Mouse (Mus musculus) midbrain, embryonic 14.5 days (tissue): ENCODE results near the gene Coq8a. TPM values are rescaled to one million over a fixed set of nuclear protein-coding genes. Genes with fewer than 3 reads are reported as not detected.

ENCODE experiments used
- ATAC-seq: fragments of 200-750 bp; cut with Nextera tagmentation; 2 replicates; pipeline ENCODE4 v1.8.0; 2017; ENCODE audit warnings: moderate number of reproducible peaks, moderate library complexity; ENCODE audit not compliant: low FRiP score, low TSS enrichment
- DNase-seq: peaks from one replicate; pipeline ENCODE4 v3.0.0-alpha.2; 2015
- H3K27ac ChIP-seq: fragments of 300-500 bp; sonication (generic); replicated peaks from 2 replicates; pipeline ENCODE4 v1.5.1; 2014; ENCODE audit warnings: mild to moderate bottlenecking, low read depth, low read length, moderate library complexity
- H3K27me3 ChIP-seq: fragments of 300-500 bp; sonication (generic); 2 replicates; pipeline ENCODE4 v1.6.1; 2014; ENCODE audit warnings: low read length, control low read depth, mixed read lengths; ENCODE audit not compliant: control insufficient read depth, insufficient read depth
- H3K36me3 ChIP-seq: fragments of 300-500 bp; sonication (generic); 2 replicates; pipeline ENCODE4 v1.6.1; 2014; ENCODE audit warnings: low read length, control low read depth; ENCODE audit not compliant: control insufficient read depth, insufficient read depth
- H3K4me1 ChIP-seq: fragments of 300-500 bp; sonication (generic); 2 replicates; pipeline ENCODE4 v1.6.1; 2014; ENCODE audit warnings: mild to moderate bottlenecking, antibody characterized with exemption, low read length, control low read depth; ENCODE audit not compliant: control insufficient read depth, insufficient read depth
- H3K4me2 ChIP-seq: fragments of 300-500 bp; sonication (generic); 2 replicates; pipeline ENCODE4 v1.6.1; 2014; ENCODE audit warnings: mild to moderate bottlenecking, low read length, moderate library complexity
- H3K4me3 ChIP-seq: fragments of 300-500 bp; sonication (generic); replicated peaks from 2 replicates; pipeline ENCODE4 v1.5.1; 2014; ENCODE audit warnings: low read depth, low read length
- H3K9ac ChIP-seq: fragments of 300-500 bp; sonication (generic); replicated peaks from 2 replicates; pipeline ENCODE4 v1.6.1; 2014; ENCODE audit warnings: mild to moderate bottlenecking, low read length, moderate library complexity
- H3K9me3 ChIP-seq: fragments of 300-500 bp; sonication (generic); 2 replicates; pipeline ENCODE4 v1.6.1; 2016; ENCODE audit warnings: low read length, control low read depth, mixed read lengths; ENCODE audit not compliant: control insufficient read depth
- WGBS: fragments of 180-500 bp; shearing (Covaris S2); extraction: QIAGEN DNeasy Blood & Tissue Kit; methylation state at CpG from one replicate; pipeline ENCODE4 v1.1.7; 2014; 5-methylcytosine and 5-hydroxymethylcytosine counted together
- polyA plus RNA-seq: library from polyadenylated mRNA; unstranded; fragments of >200 nt; fragmentation: Nextera tagmentation; extraction: Ambion mirVana; gene quantifications from 2 replicates; pipeline ENCODE4 v1.2.1, GENCODE M21; 2014

The Coq8a gene
- polyA plus RNA-seq = 2.0 and 2.1 TPM in 2 replicates

DNA sequence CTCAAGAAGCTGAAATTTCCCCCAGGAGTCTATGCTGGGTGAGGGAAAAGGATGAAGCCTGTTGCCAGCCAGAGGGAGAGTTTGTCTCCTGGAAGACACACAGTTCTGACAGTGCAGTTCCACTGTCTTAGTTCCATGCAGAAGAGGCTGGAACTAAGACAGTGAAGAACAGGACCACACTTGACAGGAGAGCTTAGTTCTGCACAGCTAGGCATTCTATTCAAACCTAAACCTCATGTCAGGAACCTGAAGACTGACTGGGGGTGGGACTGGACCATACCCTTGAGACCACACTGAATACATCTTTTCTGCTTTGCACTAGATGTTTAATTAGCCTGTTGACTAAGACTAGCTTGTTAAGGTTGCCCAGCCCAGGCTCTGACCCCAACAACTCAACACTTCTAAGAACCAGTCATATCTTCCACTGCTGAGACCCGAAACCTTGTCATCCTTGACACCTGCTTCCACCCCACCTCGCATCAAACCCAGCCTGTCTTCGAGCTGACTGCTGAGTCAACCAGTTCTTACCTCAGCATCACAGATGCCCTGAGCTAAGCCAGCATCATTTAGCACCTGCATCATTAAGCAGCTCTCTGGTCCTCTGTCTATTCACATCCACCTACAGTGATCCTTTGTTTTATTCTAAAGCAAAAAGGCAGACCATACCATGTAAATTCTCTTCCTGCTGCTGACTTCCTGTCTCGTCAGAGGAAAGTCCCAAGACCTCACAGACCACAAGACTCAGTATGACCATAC lies at the start of gene Coq8a:
Gene Coq8a, minus strand, starts transcription at position 644 of the 756 bp plus-strand sequence.
- Histone ChIP-seq H3K9ac (no peak within 1 kb of the TSS), H3K4me1 (peaks cover 6% of the 10 kb centered on the region), H3K36me3 (no peaks in the 10 kb centered on the region), H3K9me3 (no peaks in the 10 kb centered on the region), H3K4me3 (no peak within 1 kb of the TSS), H3K27ac (no peak within 1 kb of the TSS), H3K4me2 (no peak within 1 kb of the TSS), H3K27me3 (peaks cover 2% of the 10 kb centered on the region; the same call in 1 of the 2 replicates)
- ATAC-seq = no peak
- 71% methylated on average over 4 of the region's 4 CpGs for WGBS
- DNase-seq = no peak

DNA sequence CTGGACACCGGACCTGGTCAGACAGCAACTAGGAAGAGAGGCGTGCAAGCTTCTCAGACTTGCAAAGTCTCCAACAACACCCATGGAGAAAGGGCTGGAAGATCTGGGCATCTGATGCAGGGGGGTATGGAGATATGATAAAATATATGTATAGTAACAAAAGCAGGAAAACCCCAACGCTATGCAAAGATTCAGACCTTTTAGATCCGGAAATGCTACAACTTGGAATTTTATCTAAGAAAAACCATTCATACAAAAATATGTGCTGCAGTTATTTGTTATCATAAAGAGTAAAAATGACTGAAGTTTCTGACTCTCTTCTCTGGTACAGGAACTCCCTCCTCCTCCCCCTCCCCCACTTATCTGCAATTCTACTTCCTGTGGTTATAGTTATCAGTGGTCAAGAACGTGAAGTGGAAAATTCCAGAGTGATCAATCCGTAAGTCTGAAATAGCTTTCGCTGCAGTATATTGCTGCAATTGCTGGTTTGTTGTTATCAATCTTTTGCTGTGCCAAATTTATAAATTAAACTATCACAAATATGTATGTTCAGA lies 49.3 kb upstream of the Coq8a start:
- DNase-seq (no peak), ATAC-seq (no peak)
- Histone ChIP-seq H3K36me3 (no peaks in the 10 kb centered on the region), H3K27ac (no peak overlapping the region), H3K9ac (no peak overlapping the region), H3K4me1 (peaks cover 7% of the 10 kb centered on the region), H3K4me2 (no peak overlapping the region), H3K4me3 (no peak overlapping the region), H3K9me3 (no peaks in the 10 kb centered on the region), H3K27me3 (no peaks in the 10 kb centered on the region)
- WGBS = 91% methylated on average over 7 of the region's 7 CpGs

DNA sequence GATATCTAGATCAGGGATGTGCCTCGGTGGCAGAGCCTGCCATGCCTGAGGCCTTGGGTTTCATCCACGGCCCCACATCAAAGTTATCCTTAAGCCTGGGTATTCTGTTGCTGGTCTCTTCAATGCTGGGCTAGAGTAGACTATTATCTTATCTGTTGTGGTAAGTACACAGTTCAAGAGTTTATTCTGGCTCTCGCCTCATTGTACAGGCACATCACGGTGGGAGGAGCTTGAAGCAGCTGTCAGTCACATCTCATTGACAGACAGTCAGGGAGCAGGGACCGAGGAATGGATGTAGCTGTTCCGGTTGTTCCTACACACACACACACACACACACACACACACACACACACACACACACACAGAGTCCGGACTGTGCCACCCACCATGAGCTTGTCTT lies 48.5 kb upstream of the Coq8a start:
- DNase-seq = no peak
- H3K9me3 ChIP-seq = no peaks in the 10 kb centered on the region

DNA sequence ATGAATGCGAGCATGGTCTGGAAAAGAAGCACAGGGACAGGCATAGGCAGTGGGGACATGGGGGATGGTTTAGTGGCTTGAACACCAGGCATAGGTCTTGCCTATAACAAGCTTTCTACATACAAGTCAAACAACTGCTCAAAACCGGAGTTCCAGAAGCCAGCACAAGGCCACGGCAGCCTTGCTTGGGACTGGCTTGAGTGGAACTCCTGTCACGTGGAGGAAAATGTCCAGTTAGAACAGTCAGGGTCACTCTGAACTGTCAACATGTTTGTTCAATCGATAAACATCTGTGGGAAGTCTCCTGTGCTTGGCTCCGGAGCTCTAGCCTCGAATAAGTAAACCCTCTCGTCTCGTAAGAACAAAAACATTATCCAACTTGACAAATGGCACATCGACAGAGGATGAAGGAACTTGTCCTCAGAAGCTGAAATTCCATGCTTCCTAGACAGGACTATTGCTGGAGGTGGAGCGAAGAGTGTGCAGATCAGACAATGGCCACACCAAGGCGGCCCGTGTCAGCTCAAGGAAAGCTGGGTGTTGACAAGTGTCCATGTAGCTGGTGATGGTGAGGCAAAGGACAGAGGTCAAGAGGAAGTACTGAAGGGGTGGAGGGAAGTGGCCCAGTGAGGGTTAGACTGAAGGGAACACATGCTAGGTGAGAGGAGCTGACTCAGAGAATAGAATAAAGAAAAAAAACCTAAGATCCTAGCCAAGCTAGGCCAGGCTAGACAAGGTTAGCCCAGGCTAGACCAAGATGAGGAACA lies 46.5 kb upstream of the Coq8a start:
- Histone ChIP-seq H3K9me3 (no peaks in the 10 kb centered on the region), H3K27ac (no peak overlapping the region), H3K36me3 (no peaks in the 10 kb centered on the region), H3K9ac (no peak overlapping the region), H3K4me1 (peaks cover 7% of the 10 kb centered on the region), H3K4me2 (no peak overlapping the region), H3K4me3 (no peak overlapping the region), H3K27me3 (no peaks in the 10 kb centered on the region)
- WGBS = 90% methylated on average over 13 of the region's 13 CpGs
- no peak for DNase-seq
- ATAC-seq = no peak

More for the DNA sequence above, 48.5 kb upstream of the Coq8a start:
- Histone ChIP-seq H3K4me3 (no peak overlapping the region), H3K36me3 (no peaks in the 10 kb centered on the region), H3K4me1 (peaks cover 7% of the 10 kb centered on the region), H3K27me3 (no peaks in the 10 kb centered on the region), H3K27ac (no peak overlapping the region), H3K4me2 (no peak overlapping the region), H3K9ac (no peak overlapping the region)
- 95% methylated on average over 7 of the region's 7 CpGs for WGBS
- ATAC-seq = no peak

DNA sequence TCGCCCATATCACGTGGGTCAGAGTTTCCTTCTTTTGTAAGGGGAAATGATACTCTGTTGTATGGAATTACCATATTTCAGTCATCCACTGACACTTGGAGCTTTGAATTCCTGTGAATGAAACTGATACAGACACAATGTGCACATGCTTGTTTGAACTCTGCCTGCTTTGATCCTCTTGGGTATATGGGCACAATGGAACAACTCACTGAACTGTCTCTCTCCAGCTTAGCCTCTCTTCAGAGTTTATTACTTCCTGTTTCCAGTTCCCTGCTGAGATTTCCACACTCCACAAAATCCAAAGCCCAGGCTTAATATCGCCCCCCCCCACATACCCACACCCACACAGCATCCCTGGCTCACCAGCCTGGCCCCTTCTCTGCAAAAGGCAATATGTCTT lies 32.3 kb upstream of the Coq8a start:
- ATAC-seq (no peak), DNase-seq (peak; percentile 5)
- WGBS = 51% methylated on average over 3 of the region's 3 CpGs
- Histone ChIP-seq H3K9me3 (no peaks in the 10 kb centered on the region), H3K4me3 (no peak overlapping the region), H3K27ac (no peak overlapping the region), H3K9ac (no peak overlapping the region), H3K36me3 (no peaks in the 10 kb centered on the region), H3K4me1 (no peaks in the 10 kb centered on the region), H3K27me3 (no peaks in the 10 kb centered on the region), H3K4me2 (no peak overlapping the region)

DNA sequence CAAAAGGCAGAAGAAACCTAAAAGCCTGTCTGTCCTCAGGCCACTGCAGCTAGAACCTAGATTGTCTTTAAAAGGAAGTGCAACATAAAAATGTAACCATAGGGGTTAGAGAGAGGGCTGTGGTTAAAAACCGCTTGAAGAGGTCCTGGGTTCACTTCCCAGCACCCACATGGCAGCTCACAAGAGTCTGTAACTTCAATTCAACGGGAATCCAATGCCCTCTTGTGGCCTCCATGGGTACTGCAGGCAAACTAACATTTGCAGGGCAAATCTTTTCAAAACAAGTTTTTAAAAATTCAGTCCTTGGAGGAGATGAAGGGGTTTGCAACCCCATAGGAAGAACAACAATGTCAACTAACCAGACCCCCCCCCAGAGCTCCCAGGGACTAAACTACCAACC lies 31.2 kb upstream of the Coq8a start:
- WGBS = 26% methylated on average over 2 of the region's 2 CpGs
- H3K4me2 ChIP-seq = no peak overlapping the region
- H3K4me3 ChIP-seq = no peak overlapping the region
- H3K4me1 ChIP-seq = no peaks in the 10 kb centered on the region
- peak; percentile 31 for DNase-seq
- no peaks in the 10 kb centered on the region for H3K36me3 ChIP-seq
- no peak for ATAC-seq
- no peaks in the 10 kb centered on the region for H3K27me3 ChIP-seq
- H3K9ac ChIP-seq = no peak overlapping the region
- no peak overlapping the region for H3K27ac ChIP-seq
- no peaks in the 10 kb centered on the region for H3K9me3 ChIP-seq

DNA sequence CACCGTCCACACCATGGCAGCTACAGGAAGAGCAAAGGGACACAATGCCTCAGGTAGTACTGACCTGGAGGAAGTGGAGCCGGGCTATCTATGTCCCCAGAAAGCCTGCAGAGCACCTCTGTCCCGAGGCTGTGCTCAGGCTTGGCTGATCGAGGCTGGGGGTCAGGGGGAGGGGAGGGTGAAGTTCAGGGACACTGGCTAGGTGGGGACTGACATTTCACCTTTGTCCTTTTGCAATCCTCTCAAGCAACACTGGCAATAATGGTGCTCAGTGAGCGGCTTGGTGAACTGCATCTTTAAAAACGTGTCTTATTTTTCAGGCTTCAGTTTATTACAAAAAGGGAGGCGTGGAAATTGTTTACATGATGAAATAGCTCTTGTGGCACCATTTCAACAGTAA lies 30.5 kb upstream of the Coq8a start:
- 89% methylated on average over 7 of the region's 7 CpGs for WGBS
- no peak overlapping the region for H3K4me2 ChIP-seq
- no peak for ATAC-seq

DNA sequence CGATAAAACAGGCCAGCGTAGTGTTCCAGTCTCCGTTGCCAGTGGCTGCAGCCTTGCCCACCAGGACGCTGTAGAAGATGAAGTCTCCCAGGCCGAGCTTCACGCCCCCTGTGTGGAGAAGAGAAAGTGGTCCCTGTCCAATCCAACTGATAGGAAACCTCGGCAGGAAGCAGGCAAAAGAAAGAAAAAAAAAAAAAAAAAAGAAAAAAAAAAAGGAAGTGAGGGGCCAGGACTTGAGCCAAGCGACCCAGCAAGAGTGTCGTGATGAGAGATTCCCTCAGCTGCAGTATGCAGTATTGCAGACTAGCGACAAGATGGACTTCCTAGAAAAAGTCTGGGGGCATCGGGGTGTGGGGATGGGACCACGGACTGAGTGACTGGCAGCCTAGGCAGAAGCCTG lies 29.5 kb upstream of the Coq8a start:
- no peak overlapping the region for H3K4me3 ChIP-seq
- no peaks in the 10 kb centered on the region; the same call in 1 of the 2 replicates for H3K4me1 ChIP-seq
- H3K27ac ChIP-seq = no peak overlapping the region
- no peaks in the 10 kb centered on the region for H3K9me3 ChIP-seq
- no peaks in the 10 kb centered on the region for H3K27me3 ChIP-seq
- ATAC-seq (no peak), DNase-seq (no peak)
- H3K9ac ChIP-seq = no peak overlapping the region
- no peak overlapping the region for H3K4me2 ChIP-seq
- no peaks in the 10 kb centered on the region for H3K36me3 ChIP-seq
- WGBS = 88% methylated on average over 12 of the region's 12 CpGs

More for the DNA sequence above, 30.5 kb upstream of the Coq8a start:
- no peak overlapping the region for H3K27ac ChIP-seq
- H3K9me3 ChIP-seq = no peaks in the 10 kb centered on the region
- no peaks in the 10 kb centered on the region for H3K27me3 ChIP-seq
- DNase-seq = no peak
- H3K9ac ChIP-seq = no peak overlapping the region
- no peak overlapping the region for H3K4me3 ChIP-seq
- no peaks in the 10 kb centered on the region; the same call in 1 of the 2 replicates for H3K4me1 ChIP-seq
- H3K36me3 ChIP-seq = no peaks in the 10 kb centered on the region
